ENCODE assay signal across 31 mouse cellular contexts in the genomic region with DNA sequence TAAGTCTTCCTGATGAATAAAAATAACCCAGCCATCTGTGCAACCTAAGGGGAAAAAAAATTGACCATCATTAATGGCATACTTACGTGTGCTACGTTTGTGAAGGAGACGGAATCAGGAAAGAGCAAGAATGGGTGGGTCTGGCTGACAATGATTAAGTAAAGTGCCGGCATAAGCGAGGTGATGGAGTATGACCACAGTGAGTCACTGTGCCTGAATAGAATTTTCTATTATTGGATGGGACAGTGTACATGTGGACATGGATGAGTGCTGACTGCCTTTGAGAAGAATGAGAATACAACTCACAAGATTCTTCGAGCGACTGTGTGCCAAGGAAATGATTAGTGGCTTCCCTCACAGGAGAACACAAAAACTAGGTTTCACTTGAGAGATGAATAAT.
"Had no signal": no experiment of that assay in that cellular context is flagged by ENCODE, and none has a peak within 500 bp of the region (broad histone marks: within the 10 kb centered on the region; RNA-seq: fewer than 3 reads in every experiment).

No protein-coding gene starts in this region.

- H3K27ac ChIP-seq: heart, embryonic 10.5 days; heart, embryonic 13.5 days; heart, embryonic 15.5 days; hindbrain, embryonic 10.5 days; hindbrain, embryonic 15.5 days; hindbrain, postnatal 0 days; intestine, embryonic 15.5 days; kidney, embryonic 15.5 days; kidney, postnatal 0 days; layer of hippocampus, adult 2 months had no signal

- H3K4me1 ChIP-seq: heart, embryonic 10.5 days; heart, embryonic 12.5 days; heart, embryonic 13.5 days; heart, embryonic 15.5 days; hindbrain, embryonic 10.5 days; hindbrain, embryonic 15.5 days; intestine, embryonic 15.5 days; kidney, embryonic 15.5 days had no signal

- H3K9ac ChIP-seq: heart, embryonic 12.5 days; heart, embryonic 13.5 days; heart, embryonic 15.5 days; hindbrain, embryonic 15.5 days; intestine, embryonic 15.5 days; kidney, embryonic 15.5 days had no signal

- ATAC-seq: hindbrain, embryonic 16.5 days; hindbrain, postnatal 0 days; inflammation-experienced regulatory T-cells, adult 6 months; intestine, embryonic 15.5 days; intestine, embryonic 16.5 days; intestine, postnatal 0 days had no signal

- DNase-seq: heart, postnatal 10 days; heart, postnatal 14 days; heart, postnatal 36 days; heart, postnatal 4 days; kidney, adult 11 months; kidney, adult 18-20 months; kidney, adult 2 months; kidney, adult 8-10 months; kidney, adult 9 months; kidney, postnatal 10 days; kidney, postnatal 14 days; kidney, postnatal 25 days; kidney, postnatal 36 days; kidney, postnatal 4 days; layer of hippocampus, postnatal 36 days had no signal

- H3K4me3 ChIP-seq: heart, embryonic 10.5 days; heart, embryonic 12.5 days; heart, embryonic 13.5 days; heart, embryonic 15.5 days; hindbrain, embryonic 10.5 days; hindbrain, embryonic 15.5 days; intestine, embryonic 15.5 days; kidney, embryonic 15.5 days; layer of hippocampus, adult 2 months had no signal

- H3K9me3 ChIP-seq: heart, embryonic 10.5 days; heart, embryonic 13.5 days; heart, embryonic 15.5 days; hindbrain, embryonic 15.5 days; intestine, embryonic 15.5 days; kidney, embryonic 15.5 days had no signal

- H3K4me2 ChIP-seq: heart, embryonic 11.5 days; heart, embryonic 12.5 days; heart, embryonic 13.5 days; heart, embryonic 15.5 days; hindbrain, embryonic 15.5 days; intestine, embryonic 15.5 days; kidney, embryonic 15.5 days had no signal

- H3K36me3 ChIP-seq: heart, embryonic 10.5 days; heart, embryonic 12.5 days; heart, embryonic 13.5 days; heart, embryonic 15.5 days; hindbrain, embryonic 10.5 days; hindbrain, embryonic 15.5 days; intestine, embryonic 15.5 days; kidney, embryonic 15.5 days had no signal

- H3K27me3 ChIP-seq: heart, embryonic 12.5 days; heart, embryonic 13.5 days; heart, embryonic 15.5 days; hindbrain, embryonic 15.5 days; intestine, embryonic 15.5 days; kidney, embryonic 15.5 days had no signal
